Mouse (Mus musculus): ENCODE results near the gene Gsn. TPM values are rescaled to one million over a fixed set of nuclear protein-coding genes. Genes with fewer than 3 reads are reported as not detected.
A peak's percentile ranks its signal among the peaks of the same experiment; 100 is the strongest.

Gsn gene
- polyA plus RNA-seq, 1 experiment from 2014 or later, result 321 TPM

DNA sequence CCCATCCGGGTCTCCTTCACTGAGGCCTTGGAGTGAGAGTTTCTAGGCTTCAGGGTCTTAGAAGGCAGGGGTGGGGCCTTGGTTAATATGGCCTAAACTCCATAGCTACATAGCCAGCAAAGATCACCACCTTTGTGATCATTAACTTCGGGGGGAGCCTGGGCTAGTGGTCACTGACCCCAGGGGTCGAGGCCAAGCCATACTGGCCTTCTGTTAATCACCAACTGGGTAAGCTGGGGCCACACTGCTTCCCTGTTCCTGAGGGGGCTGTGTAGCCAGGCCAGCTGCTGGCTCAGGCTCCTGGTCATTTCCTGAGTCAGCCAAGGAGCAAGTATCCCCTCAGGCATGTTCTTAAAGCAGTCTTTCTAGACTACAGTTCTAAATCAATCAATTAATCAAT, 23.8 kb downstream of the Gsn start:
- Histone ChIP-seq H3K4me3 (no peak overlapping the region), H3K9ac (no peak overlapping the region), H3K4me1 (replicated peaks) (peaks cover 45% of the 10 kb centered on the region), H3K27ac (no peak overlapping the region), H3K27me3 (peaks cover 10% of the 10 kb centered on the region), H3K36me3 (peaks cover 8% of the 10 kb centered on the region; the same call in 1 of the 2 replicates), H3K9me3 (replicated peaks) (no peaks in the 10 kb centered on the region), H3K4me2 (no peak overlapping the region)
- ATAC-seq (replicated peaks; ENCODE audit: insufficient number of reproducible peaks, insufficient read depth, low FRiP score, low read depth), result no peak
- 72% methylated on average over 3 of the region's 3 CpGs for WGBS

DNA sequence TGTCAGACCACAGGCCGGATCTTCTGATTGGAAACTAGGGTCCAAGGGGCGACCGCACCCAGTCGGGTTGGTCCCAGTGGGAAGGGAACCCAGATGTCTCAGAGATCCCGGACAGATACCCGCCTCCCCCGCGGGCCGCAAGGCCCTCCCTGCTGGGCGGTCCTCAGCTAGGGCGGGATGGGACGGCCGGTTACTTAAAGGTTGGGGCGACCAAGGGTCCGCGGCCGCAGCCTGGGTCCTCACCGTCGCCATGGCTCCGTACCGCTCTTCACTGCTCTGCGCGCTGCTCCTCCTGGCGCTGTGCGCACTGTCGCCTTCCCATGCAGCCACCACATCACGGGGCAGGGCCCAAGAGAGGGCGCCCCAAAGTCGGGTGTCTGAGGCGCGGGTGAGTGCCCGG, 26.0 kb downstream of the Gsn start:
- H3K9ac ChIP-seq, result peak overlapping the region; percentile 34
- peaks cover 20% of the 10 kb centered on the region for H3K36me3 ChIP-seq
- no peak overlapping the region for H3K27ac ChIP-seq
- H3K4me2 ChIP-seq, result peak overlapping the region; percentile 71
- no peaks in the 10 kb centered on the region for H3K9me3 ChIP-seq (replicated peaks)
- H3K27me3 ChIP-seq, result peaks cover 10% of the 10 kb centered on the region
- H3K4me1 ChIP-seq (replicated peaks), result peaks cover 36% of the 10 kb centered on the region
- no peak for ATAC-seq (replicated peaks; ENCODE audit: insufficient number of reproducible peaks, insufficient read depth, low FRiP score, low read depth)
- WGBS, result 6% methylated on average over 32 of the region's 32 CpGs
- peak overlapping the region; percentile 44 for H3K4me3 ChIP-seq

DNA sequence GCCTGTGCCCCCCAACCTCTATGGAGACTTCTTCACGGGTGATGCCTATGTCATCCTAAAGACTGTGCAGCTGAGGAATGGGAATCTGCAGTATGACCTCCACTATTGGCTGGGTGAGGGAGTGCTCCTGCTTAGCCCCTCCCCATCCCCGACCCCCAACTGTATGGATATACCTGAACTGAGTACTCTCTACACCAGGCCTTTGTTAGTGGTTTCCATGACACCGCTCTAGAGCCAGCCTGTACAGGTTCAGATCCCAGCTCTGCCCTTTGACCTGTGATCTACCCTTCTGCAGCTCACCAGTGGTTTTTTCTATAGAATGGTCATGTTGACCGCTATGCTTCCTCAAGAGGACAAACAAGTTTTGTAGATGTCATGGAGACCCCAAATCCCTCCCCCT, 27.8 kb downstream of the Gsn start:
- no peak overlapping the region for H3K9ac ChIP-seq
- no peak overlapping the region for H3K27ac ChIP-seq
- WGBS, result 82% methylated on average over 4 of the region's 4 CpGs
- peaks cover 10% of the 10 kb centered on the region for H3K27me3 ChIP-seq
- no peak for ATAC-seq (replicated peaks; ENCODE audit: insufficient number of reproducible peaks, insufficient read depth, low FRiP score, low read depth)
- H3K4me1 ChIP-seq (replicated peaks), result peaks cover 25% of the 10 kb centered on the region
- H3K36me3 ChIP-seq, result peaks cover 20% of the 10 kb centered on the region
- no peak overlapping the region for H3K4me3 ChIP-seq
- no peak overlapping the region for H3K4me2 ChIP-seq
- no peaks in the 10 kb centered on the region for H3K9me3 ChIP-seq (replicated peaks)

DNA sequence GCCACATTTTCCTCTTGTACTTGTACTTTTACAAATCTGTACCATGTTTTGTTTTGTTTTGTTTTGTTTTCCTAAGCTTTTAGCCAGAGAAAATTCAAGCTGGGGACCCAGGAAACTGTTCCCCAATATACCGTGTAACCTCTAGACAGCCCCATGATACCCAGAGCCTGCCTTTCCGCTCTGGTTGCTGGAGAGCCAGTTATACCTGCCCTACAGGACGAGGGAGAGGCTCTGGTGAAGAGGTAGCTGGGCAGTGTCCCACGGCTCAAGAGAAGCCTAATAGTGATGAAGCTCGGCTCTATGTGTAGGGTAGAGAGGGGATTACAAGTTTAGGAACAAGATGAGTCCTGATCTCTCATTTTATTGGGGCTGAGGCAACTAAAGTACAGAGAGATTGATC, 29.0 kb downstream of the Gsn start:
- Histone ChIP-seq H3K9me3 (replicated peaks) (no peaks in the 10 kb centered on the region), H3K27ac (no peak overlapping the region), H3K36me3 (peaks cover 22% of the 10 kb centered on the region), H3K4me2 (no peak overlapping the region), H3K4me3 (no peak overlapping the region), H3K9ac (no peak overlapping the region), H3K4me1 (replicated peaks) (peaks cover 25% of the 10 kb centered on the region), H3K27me3 (peaks cover 10% of the 10 kb centered on the region)
- 88% methylated on average over 5 of the region's 5 CpGs for WGBS
- ATAC-seq (replicated peaks; ENCODE audit: insufficient number of reproducible peaks, insufficient read depth, low FRiP score, low read depth), result no peak

DNA sequence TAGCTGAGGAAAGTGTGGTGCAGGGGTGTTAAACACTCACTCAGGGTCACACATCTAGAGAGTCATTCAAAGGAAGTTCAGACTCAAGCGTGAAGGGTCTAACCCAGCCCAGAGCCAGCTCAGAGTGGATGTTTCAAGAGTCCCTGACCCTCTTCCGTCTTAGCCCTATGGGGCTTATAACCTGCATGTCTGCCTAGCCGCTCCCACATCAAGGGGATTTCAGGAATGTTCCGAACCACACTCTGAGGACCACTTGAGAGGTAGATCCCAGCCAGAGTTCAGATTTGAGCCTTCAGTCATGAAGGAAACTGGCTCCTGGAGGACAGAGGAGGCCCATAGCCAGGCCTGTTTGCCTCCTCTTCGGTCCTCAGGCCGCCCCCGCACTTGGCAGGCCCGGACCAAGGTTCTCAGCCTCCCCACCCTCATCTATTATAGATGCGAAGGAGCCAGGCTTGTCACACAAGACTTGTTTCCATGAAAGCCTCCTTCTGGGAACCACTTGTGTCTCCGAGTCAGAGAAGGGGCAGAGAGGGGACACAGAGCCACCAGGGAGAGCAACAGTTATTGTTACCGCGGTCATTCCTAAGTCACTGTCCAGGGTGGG, 30.9 kb downstream of the Gsn start:
- peaks cover 37% of the 10 kb centered on the region for H3K36me3 ChIP-seq
- peaks cover 3% of the 10 kb centered on the region; the same call in 1 of the 2 replicates for H3K27me3 ChIP-seq
- no peak overlapping the region for H3K4me2 ChIP-seq
- no peaks in the 10 kb centered on the region for H3K9me3 ChIP-seq (replicated peaks)
- H3K9ac ChIP-seq, result no peak overlapping the region
- no peak overlapping the region for H3K4me3 ChIP-seq
- H3K4me1 ChIP-seq (replicated peaks), result peaks cover 26% of the 10 kb centered on the region
- peak overlapping the region; percentile 24; the same call in 1 of the 2 replicates for H3K27ac ChIP-seq
- 76% methylated on average over 12 of the region's 12 CpGs for WGBS
- no peak for ATAC-seq (replicated peaks; ENCODE audit: insufficient number of reproducible peaks, insufficient read depth, low FRiP score, low read depth)

DNA sequence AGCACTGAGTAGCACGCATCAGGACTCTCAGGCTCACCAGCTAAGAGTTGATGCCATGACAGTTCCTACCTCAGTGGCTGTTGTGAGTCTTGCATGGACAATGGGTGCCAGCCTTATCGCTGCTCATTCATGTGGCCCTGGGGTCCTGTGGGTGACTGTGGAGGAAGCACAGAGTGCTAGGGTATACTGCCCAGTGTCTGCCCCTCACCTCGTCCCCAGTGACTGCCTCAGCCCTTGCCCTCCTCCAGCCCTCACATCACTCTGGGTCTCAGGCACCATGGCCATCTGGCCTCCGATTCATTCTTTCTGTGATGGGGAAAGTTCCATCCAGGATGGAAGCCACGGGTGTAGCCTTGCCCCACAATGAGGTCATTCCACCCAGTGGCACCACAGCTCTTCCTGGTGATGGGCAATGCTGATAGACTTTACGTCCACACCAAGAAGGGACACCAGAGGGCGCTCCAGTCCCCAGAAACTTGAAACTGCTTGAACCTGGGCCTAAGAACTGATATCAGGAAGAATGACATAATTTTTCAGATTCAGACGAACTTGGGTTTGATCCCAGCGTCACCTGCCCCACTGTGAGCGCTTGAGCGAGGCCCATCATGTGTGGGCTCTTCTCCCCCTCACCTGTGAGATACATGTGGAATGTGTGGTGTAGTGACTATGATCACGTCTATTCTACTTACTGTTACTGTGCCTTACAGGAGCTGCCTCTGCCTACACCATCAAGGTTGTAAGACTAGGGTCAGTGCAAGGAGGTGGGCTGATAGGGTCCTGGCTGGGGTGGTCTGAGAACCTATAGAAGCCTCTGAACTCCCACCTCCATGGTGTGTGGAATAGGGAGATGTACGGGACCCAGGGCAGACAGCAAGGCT, 32.8 kb downstream of the Gsn start:
- H3K9ac ChIP-seq, result no peak overlapping the region
- no peaks in the 10 kb centered on the region for H3K27me3 ChIP-seq
- H3K36me3 ChIP-seq, result peaks cover 43% of the 10 kb centered on the region
- H3K4me2 ChIP-seq, result no peak overlapping the region
- no peak overlapping the region for H3K4me3 ChIP-seq
- H3K27ac ChIP-seq, result no peak overlapping the region
- 0 out of 2 replicates have a peak, but pooled peaks have one; percentile 20 for ATAC-seq (replicated peaks; ENCODE audit: insufficient number of reproducible peaks, insufficient read depth, low FRiP score, low read depth)
- WGBS, result 41% methylated on average over 13 of the region's 13 CpGs
- H3K4me1 ChIP-seq (replicated peaks), result peaks cover 24% of the 10 kb centered on the region
- H3K9me3 ChIP-seq (replicated peaks), result no peaks in the 10 kb centered on the region

DNA sequence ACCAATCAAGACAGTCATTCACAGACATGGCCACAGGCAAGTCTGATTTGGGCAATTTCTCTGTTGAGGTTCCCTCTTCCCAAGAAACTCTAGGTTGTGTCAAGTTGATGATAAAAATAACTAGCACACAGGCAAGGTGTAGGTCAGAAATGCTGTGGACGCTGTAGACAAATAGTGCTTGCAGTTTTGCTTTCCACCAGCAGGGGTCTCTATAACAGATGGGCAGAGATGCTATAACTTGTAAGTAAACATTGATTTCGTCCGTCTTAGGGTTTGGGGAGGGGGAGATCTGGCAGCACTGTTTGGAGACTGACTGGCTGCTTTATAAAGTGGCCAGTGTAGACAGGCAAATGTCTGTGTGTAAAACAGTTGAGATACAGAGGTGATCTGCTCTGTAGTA, 35.7 kb downstream of the Gsn start:
- H3K4me3 ChIP-seq, result no peak overlapping the region
- 29% methylated on average over 3 of the region's 3 CpGs for WGBS
- H3K4me2 ChIP-seq, result no peak overlapping the region
- H3K4me1 ChIP-seq (replicated peaks), result peaks cover 24% of the 10 kb centered on the region
- H3K36me3 ChIP-seq, result peaks cover 46% of the 10 kb centered on the region
- H3K27me3 ChIP-seq, result no peaks in the 10 kb centered on the region
- ATAC-seq (replicated peaks; ENCODE audit: insufficient number of reproducible peaks, insufficient read depth, low FRiP score, low read depth), result no peak
- peak overlapping the region; percentile 74; the same call in 1 of the 2 replicates for H3K27ac ChIP-seq
- H3K9ac ChIP-seq, result no peak overlapping the region
- H3K9me3 ChIP-seq (replicated peaks), result no peaks in the 10 kb centered on the region

DNA sequence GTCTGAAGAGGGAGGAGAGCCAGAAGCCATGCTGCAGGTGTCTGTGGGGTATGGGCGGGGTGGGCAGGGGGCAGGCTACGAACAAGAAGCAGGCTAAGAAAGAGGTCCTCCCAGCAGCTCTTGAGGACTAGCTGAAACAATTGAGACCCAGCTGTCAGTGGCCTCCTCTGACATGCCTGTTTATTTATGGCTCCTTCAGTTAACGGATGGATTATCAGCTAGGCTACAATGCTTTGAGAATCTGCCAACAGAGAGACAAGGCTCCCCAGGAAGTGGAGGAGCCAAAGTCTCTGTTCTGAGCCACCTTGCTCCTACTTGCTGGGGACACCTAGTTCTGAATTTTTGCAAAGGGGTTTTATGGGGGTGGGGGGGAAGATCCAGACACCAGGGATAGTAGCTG, 36.5 kb downstream of the Gsn start:
- Histone ChIP-seq H3K4me3 (no peak overlapping the region), H3K36me3 (peaks cover 52% of the 10 kb centered on the region), H3K27me3 (no peaks in the 10 kb centered on the region), H3K4me2 (no peak overlapping the region), H3K4me1 (replicated peaks) (peaks cover 21% of the 10 kb centered on the region), H3K27ac (peak overlapping the region; percentile 74), H3K9ac (no peak overlapping the region), H3K9me3 (replicated peaks) (no peaks in the 10 kb centered on the region)
- 0 out of 2 replicates have a peak, but pooled peaks have one; percentile 15 for ATAC-seq (replicated peaks; ENCODE audit: insufficient number of reproducible peaks, insufficient read depth, low FRiP score, low read depth)
- WGBS, result 32% methylated on average over 3 of the region's 3 CpGs

DNA sequence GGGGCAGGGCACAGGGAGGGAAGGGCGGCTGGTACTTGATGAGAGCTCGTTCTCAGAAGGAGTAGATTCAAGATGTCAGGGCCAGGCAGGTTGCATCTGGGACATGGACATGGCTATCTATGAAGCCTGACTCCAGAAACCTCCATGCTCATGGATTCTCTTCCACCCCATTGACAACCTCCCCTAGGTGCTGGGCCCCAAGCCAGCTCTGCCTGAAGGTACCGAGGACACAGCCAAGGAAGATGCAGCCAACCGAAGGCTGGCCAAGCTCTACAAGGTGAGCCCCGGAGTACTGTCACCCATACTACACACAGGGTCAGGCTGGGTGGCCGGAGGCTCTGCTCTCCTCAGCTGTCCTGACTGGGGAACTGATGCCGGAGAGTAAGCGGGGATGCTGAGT, 37.1 kb downstream of the Gsn start:
- peaks cover 52% of the 10 kb centered on the region for H3K36me3 ChIP-seq
- H3K4me1 ChIP-seq (replicated peaks), result peaks cover 21% of the 10 kb centered on the region
- H3K9me3 ChIP-seq (replicated peaks), result no peaks in the 10 kb centered on the region
- peak overlapping the region; percentile 74 for H3K27ac ChIP-seq
- H3K4me3 ChIP-seq, result no peak overlapping the region
- no peak overlapping the region for H3K9ac ChIP-seq
- no peak for ATAC-seq (replicated peaks; ENCODE audit: insufficient number of reproducible peaks, insufficient read depth, low FRiP score, low read depth)
- no peaks in the 10 kb centered on the region for H3K27me3 ChIP-seq
- no peak overlapping the region for H3K4me2 ChIP-seq
- 77% methylated on average over 8 of the region's 8 CpGs for WGBS

DNA sequence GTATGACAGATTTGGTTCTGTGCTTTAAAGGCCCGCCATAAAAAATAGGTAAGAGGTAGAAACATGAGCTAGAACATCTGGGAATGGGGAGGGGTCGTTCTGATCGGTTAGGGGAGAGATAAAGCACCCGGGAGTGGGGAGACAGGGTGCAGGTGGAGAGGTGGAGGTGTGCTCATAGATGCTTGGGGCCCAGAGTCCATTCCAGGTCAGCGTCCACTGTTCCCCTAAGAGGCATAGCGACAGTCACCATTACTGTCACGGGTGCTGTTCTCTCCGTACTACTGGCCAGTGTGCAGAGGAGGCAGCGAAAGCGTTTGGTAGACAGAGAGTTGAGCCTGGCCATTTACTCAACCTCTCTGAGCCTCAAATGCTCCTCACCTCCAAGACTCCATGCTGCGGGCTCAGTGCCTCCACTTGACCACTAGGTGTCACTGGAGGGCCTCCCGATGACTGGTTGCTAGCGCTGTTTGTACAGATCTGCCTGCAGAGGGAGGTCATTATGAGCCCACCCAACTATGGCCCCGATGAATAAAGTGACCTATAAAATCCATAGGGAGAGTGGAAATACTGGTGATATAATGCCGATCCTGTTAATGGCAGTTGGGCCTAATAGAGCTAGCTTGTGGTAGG, 41.6 kb downstream of the Gsn start:
- Histone ChIP-seq H3K27ac (no peak overlapping the region), H3K36me3 (peaks cover 54% of the 10 kb centered on the region), H3K9me3 (replicated peaks) (no peaks in the 10 kb centered on the region), H3K27me3 (no peaks in the 10 kb centered on the region), H3K4me3 (no peak overlapping the region), H3K4me2 (no peak overlapping the region), H3K4me1 (replicated peaks) (peaks cover 9% of the 10 kb centered on the region), H3K9ac (no peak overlapping the region)
- WGBS, result 21% methylated on average over 15 of the region's 15 CpGs
- 0 out of 2 replicates have a peak, but pooled peaks have one; percentile 25 for ATAC-seq (replicated peaks; ENCODE audit: insufficient number of reproducible peaks, insufficient read depth, low FRiP score, low read depth)

DNA sequence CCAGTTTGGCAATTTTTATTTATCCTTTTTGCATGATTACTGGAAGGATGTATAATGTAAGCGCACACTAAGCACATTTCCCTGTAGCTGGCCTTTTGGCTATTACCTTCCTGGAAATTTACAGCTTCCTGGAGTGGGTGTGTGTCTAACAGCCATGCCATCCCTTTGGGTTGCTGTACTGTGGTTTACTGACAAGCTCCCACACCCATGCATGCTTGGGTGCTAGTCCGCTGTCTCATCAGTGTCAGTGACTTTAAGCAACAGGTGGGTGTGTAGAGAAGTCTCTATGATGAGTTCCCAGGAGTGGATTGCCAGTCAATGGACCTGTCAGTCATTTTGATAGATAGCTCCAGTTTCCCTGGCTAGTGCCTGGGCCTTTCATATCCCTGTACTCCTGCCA, 43.3 kb downstream of the Gsn start:
- H3K9ac ChIP-seq, result no peak overlapping the region
- H3K4me1 ChIP-seq (replicated peaks), result peaks cover 3% of the 10 kb centered on the region; the same call in 1 of the 2 replicates
- H3K27me3 ChIP-seq, result no peaks in the 10 kb centered on the region
- H3K36me3 ChIP-seq, result peaks cover 59% of the 10 kb centered on the region
- no peak overlapping the region for H3K4me2 ChIP-seq
- ATAC-seq (replicated peaks; ENCODE audit: insufficient number of reproducible peaks, insufficient read depth, low FRiP score, low read depth), result no peak
- no peak overlapping the region for H3K27ac ChIP-seq
- no peaks in the 10 kb centered on the region for H3K9me3 ChIP-seq (replicated peaks)
- no peak overlapping the region for H3K4me3 ChIP-seq
- WGBS, result 88% methylated on average over 2 of the region's 2 CpGs

Measured in heart, embryonic 15.5 days (tissue).